Mouse (Mus musculus) ZHBTc4 (cell line): ENCODE measurements at regions not wholly inside any gene's neighbourhood (a gene's known extent, or its start where the extent isn't known, plus 50 kb on each side); places are given as distances from the start of the nearest gene placed in this dataset.

Source experiments
- DNase-seq: peaks from one replicate; pipeline ENCODE4 v3.0.0-alpha.2; 2011; ENCODE audit warnings: low read depth, low spot score

GRCm38 (mm10) chr5:120251697-120252401 lies 135.6 kb downstream of the Rbm19 start:
- DNase-seq = no peak

- peak; percentile 64 for DNase-seq
Observed at GRCm38 (mm10) chr5:120252551-120252950, 136.3 kb downstream of the Rbm19 start.

GRCm38 (mm10) chr5:120262715-120263273 lies 146.5 kb downstream of the Rbm19 start:
- DNase-seq = no peak

- peak; percentile 32 for DNase-seq
Observed at GRCm38 (mm10) chr5:120269416-120269860, 153.2 kb downstream of the Rbm19 start.

DNA sequence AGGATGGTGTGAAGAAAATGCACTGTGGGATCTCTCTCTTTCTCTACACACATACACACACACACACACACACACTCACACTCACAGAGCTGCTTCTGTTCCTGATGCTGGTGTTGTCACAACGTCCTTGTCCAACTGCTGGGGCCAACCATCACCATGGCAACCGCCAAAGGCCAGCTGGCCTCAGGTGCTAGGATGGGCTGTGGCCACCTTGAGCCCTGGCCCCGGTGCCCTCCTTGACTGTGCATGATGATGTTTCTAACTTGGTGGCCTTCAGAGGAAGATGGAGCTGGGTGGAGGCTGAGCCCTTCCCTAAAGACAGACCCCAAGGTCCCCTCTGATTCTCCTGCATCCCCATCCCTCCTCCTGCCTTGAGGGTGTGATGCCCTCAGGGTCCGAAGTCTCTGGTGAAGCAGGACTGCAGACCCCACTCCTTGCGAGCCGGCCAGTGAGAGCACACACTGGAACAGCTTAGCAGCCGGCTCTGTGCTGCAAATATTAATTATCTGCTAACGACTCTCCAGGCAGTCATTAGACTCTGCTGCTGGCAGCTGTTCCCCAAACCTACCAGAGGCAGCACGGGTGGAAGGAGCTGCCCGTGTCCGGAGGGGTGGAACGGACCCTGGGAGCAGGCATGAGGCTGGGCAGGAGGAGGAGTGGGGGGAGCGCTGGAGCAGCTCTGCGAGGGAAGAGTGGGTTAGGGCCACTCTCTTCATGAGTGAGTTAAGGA lies 154.8 kb downstream of the Rbm19 start:
- DNase-seq = no peak

- DNase-seq = no peak
Observed at GRCm38 (mm10) chr5:120276229-120276628, 155.3 kb upstream of the Lhx5 start.

DNA sequence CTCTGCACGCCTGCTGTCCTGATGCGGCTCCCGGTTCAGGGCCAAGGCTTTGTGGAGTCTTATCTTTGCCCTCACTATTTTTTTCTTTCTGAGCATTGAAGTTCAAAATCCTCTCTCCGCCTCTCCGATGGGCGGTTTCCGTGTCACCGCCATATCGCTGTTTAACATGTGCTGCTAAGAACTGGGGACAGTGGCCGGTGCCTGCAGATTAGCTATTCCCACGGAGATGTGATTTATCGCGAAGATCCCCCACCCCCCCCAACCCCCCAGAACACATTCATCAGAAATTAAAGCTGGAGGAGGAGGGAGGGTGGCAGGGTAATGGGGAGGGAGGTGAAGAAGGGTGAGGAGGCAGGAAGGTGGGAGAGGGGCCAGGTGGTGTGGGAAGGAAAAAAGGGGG lies 151.2 kb upstream of the Lhx5 start:
- DNase-seq = no peak

- peak; percentile 57 for DNase-seq
Observed at GRCm38 (mm10) chr5:120280991-120281602, 150.4 kb upstream of the Lhx5 start.

DNA sequence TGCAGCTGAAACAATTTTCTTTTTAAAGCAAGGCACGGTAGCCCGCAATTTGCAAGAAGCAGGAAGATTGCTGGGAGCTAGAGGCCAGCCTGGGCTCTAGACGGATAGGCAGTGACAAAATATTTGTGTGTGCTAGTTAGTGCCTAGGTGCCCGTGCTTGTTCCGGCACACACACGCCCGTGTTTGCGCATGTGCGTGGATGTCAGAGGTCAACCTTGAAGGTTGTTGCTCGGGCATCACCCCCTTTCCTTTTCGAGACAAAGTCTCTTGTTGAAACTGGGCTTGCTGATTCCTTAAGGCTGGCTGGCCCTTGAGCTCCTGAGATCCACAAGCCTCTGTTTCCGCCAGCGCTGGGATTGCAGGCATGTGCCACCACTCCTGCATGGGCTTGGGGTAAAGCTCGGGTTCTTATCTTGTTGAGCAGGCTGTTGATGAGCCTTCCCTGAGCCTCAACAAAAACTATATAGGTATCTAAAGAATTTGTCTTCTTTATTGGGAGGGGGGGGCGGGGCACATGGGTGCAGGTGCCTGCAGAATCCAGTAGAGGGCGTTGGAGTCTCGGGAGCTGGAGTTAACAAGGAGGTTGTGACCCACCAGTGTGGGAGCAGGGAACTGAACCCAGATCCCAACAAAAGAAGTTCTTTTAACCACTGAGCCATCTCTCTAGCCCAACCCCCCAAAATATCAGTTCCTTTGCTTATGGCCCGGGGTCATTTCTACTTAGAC lies 149.5 kb upstream of the Lhx5 start:
- peak; percentile 64 for DNase-seq

GRCm38 (mm10) chr5:120284625-120285024 lies 146.9 kb upstream of the Lhx5 start:
- peak; percentile 61 for DNase-seq

GRCm38 (mm10) chr5:120285036-120285435 lies 146.5 kb upstream of the Lhx5 start:
- no peak for DNase-seq

- no peak for DNase-seq
Observed at GRCm38 (mm10) chr5:120286787-120287186, 144.7 kb upstream of the Lhx5 start.

GRCm38 (mm10) chr5:120288036-120288684 lies 143.3 kb upstream of the Lhx5 start:
- DNase-seq = peak; percentile 43

DNA sequence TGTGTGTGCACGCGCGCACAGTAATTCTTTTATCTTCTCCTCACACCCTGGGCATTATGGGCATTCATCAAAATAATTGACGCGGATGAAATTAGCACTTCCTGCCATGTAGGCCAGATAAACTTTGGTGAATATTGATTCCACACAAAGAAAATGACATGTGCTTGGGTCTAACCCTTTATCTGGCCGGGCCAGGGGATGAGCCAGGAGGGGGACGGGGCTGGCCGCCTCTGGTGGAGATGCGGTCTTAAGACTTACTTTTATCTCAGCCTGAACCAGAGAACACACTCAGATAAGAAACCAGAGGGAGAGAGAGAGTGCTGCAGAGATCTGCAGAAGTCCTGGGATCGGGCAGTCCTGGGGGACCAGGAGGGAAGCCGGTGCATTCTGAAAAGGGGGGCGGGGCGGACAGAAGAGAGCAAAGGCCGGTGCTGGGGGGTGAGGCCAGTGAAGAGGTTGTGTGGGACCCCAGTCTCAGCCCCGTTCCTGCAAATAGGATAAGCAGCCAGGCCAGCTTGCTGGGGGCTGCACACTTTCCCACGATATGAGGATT lies 136.9 kb upstream of the Lhx5 start:
- no peak for DNase-seq

DNA sequence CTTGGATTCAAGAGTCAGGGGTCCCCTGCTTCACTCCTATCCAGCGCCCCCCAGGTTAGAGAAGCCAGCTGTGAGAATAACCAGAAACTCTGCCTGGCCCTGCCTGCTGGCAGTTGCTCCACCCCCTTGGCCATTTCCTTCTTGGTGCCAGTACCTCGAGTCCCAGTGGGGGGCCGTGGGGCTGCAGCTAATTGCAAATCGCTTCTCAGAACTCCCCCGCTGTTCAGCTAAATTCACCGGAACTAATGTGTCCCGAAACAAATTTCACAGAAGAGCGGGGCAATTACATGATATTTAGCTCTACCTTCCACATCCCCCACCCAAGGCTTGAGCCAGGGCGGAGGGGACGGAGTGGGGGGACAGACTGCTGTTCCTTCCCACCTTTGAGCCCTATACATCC lies 134.3 kb upstream of the Lhx5 start:
- peak; percentile 56 for DNase-seq

DNA sequence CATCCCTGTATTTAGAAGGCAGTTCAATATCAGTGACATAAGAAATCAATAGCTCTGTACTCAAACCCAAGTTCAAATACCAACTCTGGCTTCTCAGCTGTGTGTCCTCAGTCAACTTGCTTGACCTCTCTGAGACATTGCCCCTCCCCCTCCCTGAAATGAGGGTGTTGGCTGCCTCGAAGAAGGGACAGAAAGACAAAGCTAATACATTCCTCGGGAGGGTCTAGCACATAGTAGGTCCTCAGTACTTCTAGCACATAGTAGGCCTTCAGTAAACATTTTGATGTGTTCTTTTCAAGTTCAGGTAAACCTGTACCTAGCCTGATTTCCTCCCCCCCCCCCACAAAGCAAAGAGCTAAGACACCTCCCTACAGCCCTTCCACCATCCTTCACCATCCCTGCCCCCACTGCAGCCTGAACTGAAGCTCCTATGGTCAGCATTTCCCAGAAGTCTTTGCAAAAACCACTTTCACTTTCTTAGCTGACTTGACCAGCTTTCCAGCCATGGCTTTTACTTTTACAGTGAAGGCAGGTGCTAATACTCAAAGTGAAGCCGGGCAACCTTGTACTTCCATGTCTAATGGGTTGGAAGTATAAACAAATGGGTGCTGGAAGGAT lies 133.7 kb upstream of the Lhx5 start:
- peak; percentile 77 for DNase-seq

GRCm38 (mm10) chr5:120301672-120302071 lies 129.8 kb upstream of the Lhx5 start:
- DNase-seq = peak; percentile 43

DNA sequence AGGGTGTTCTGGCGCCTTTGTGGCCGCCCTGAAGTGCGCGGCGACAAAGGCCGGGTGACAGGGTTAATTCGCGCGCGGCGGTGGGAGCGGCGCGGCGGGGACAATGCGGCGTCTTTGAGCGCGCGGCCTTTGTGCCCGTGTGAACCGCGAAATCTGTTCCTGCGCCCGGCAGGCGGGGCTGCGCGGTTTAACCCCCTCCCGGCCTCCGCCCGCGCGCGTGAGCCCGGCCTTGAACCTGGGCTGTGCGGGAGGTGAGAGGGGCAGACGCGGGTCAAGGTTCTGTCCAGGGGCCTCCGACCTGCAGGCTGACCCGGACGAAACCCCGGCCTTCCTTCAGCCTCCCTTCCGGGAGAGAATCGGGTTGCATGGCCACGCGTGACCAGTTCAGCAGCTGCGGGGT lies 129.2 kb upstream of the Lhx5 start:
- peak; percentile 47 for DNase-seq

GRCm38 (mm10) chr5:120304295-120304701 lies 127.2 kb upstream of the Lhx5 start:
- DNase-seq = no peak

- DNase-seq = peak; percentile 43
Observed at GRCm38 (mm10) chr5:120312299-120312698, 119.2 kb upstream of the Lhx5 start.
